Mouse (Mus musculus) MEL (cell line): Measurements from ENCODE around the gene AU040320.
A peak's percentile ranks its signal among the peaks of the same experiment; 100 is the strongest.

Experiments
- CTCF ChIP-seq, 3 experiments: IDR thresholded peaks in 2 of 3; conservative IDR thresholded peaks in 1 of 3; 2 replicates each; pipeline ENCODE4 v1.5.1; 2011 to 2012; ENCODE audit warnings: low read length in 3 of 3, low read depth in 2 of 3, mild to moderate bottlenecking in 2 of 3, improper control_type of control experiment in 1 of 3, inconsistent platforms in 1 of 3, mixed read lengths in 1 of 3, moderate library complexity in 1 of 3; ENCODE audit not compliant: control insufficient read depth in 1 of 3, insufficient read depth in 1 of 3, poor library complexity in 1 of 3, severe bottlenecking in 1 of 3
- ETS1 ChIP-seq: IDR thresholded peaks from 2 replicates; pipeline ENCODE4 v1.6.1; 2012; ENCODE audit warnings: low read depth, mild to moderate bottlenecking, inconsistent platforms, low read length, improper control_type of control experiment, moderate library complexity
- GABPA ChIP-seq: IDR thresholded peaks from 2 replicates; pipeline ENCODE4 v1.6.1; 2012; ENCODE audit warnings: low read depth, mild to moderate bottlenecking, inconsistent platforms, low read length, improper control_type of control experiment, moderate library complexity
- POLR2A ChIP-seq, 2 experiments: IDR thresholded peaks; 2 replicates each; pipeline ENCODE4 v1.6.1; 2011 to 2012; ENCODE audit warnings: low read length in 2 of 2, mild to moderate bottlenecking in 2 of 2, control low read depth in 1 of 2, improper control_type of control experiment in 1 of 2, low read depth in 1 of 2, moderate library complexity in 1 of 2; ENCODE audit not compliant: control insufficient read depth in 1 of 2, insufficient read depth in 1 of 2, poor library complexity in 1 of 2
- POLR2AphosphoS5 ChIP-seq: IDR thresholded peaks from 2 replicates; pipeline ENCODE4 v1.6.1; 2012; ENCODE audit warnings: low read depth, borderline replicate concordance, mild to moderate bottlenecking, inconsistent platforms, low read length, moderate library complexity, mixed read lengths
- SIN3A ChIP-seq: IDR thresholded peaks from 2 replicates; pipeline ENCODE4 v1.6.1; 2012; ENCODE audit warnings: low read length, improper control_type of control experiment, inconsistent platforms
- TAL1 ChIP-seq: IDR thresholded peaks from 2 replicates; pipeline ENCODE4 v1.6.1; 2012; ENCODE audit warnings: mild to moderate bottlenecking, inconsistent platforms, low read length, moderate library complexity, mixed read lengths
- ZC3H11A ChIP-seq: IDR thresholded peaks from 2 replicates; pipeline ENCODE4 v1.6.1; 2012; ENCODE audit warnings: low read depth, mild to moderate bottlenecking, inconsistent platforms, low read length, improper control_type of control experiment
- ZNF384 ChIP-seq: IDR thresholded peaks from 2 replicates; pipeline ENCODE4 v1.6.1; 2012; ENCODE audit warnings: low read depth, mild to moderate bottlenecking, inconsistent platforms, low read length, improper control_type of control experiment

DNA sequence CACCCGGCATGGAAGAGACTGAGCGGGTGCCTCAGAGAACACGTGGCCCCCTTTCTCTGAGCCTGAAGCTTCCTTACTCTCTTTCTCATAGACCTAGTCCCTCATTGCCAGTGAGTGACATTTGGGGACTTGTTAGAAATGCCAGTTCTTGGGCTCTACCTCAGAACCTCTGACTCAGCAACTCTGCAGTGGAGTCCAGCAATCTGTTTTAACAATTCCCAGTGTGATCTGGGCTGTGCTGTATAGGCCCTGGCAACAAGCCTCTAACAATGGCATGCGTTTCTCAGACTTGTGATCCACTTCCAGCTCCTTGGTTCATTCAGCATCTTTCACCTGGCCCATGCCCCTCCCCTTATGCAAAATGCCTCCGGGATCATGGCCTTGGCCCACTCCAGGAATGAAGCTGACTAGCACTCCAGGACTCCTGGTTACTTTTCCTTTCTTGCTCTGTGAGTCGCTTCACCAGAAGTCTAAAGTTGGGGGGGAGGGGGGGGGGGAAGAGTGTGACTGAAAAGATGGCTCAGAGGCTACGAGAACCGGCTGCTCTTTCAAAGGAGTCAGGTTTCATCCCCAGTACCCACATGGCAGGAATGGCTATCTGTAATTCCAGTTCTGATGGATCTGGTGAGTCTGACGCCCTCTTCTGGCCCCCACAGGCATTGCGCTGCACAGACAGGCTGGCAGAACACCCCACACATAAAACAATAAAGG is 13.2 kb upstream of the AU040320 start:
- TF ChIP-seq POLR2AphosphoS5: no peak
- TF ChIP-seq CTCF (IDR thresholded peaks at IDR 0.05 in 2 of 3, conservative IDR thresholded peaks at IDR 0.05 in 1 of 3; ENCODE audit: control insufficient read depth in 1 of 3, insufficient read depth in 1 of 3, low read depth in 2 of 3, low read length in 3 of 3, poor library complexity in 1 of 3, severe bottlenecking in 1 of 3): peak; percentile 63 to 76 (median 66)
- TF ChIP-seq ZC3H11A: peak; percentile 19; the same call in 1 of the 2 replicates
- no peak for TF ChIP-seq TAL1
- no peak for TF ChIP-seq ETS1
- no peak for TF ChIP-seq GABPA
- no peak for TF ChIP-seq ZNF384
- no peak for TF ChIP-seq SIN3A
- no peak for TF ChIP-seq POLR2A (IDR thresholded peaks at IDR 0.05; ENCODE audit: control insufficient read depth in 1 of 2, insufficient read depth in 1 of 2, low read depth in 1 of 2, low read length in 2 of 2, poor library complexity in 1 of 2)
